ENCODE assay signal across 8 mouse cellular contexts in genomic region chr4:116053399-116053961, GRCm38 (mm10). TPM values are rescaled to one million over a fixed set of nuclear protein-coding genes. Genes with fewer than 3 reads are reported as not detected.
DNase-seq lines count a peak whose midpoint lies in the region; ATAC-seq and TF ChIP-seq lines count a peak whose summit lies in the region.

TSS of gene Nsun4 (minus strand) at chr4:116053876.

- H3K36me3 ChIP-seq in embryonic facial prominence, embryonic 13.5 days: peaks cover under 1% of the 10 kb centered on the region; the same call in 1 of the 2 replicates
- H3K36me3 ChIP-seq in kidney, adult 2 months (ENCODE audit: control insufficient read depth, insufficient read depth, low read length): no peaks in the 10 kb centered on the region
- peaks cover 3% of the 10 kb centered on the region; the same call in 1 of the 2 replicates for H3K36me3 ChIP-seq in limb, embryonic 12.5 days
- no peaks in the 10 kb centered on the region for H3K36me3 ChIP-seq in midbrain, embryonic 15.5 days (replicated peaks)
- no peaks in the 10 kb centered on the region for H3K36me3 ChIP-seq in spleen, adult 2 months (ENCODE audit: control insufficient read depth, insufficient read depth, low read length)

- no peaks in the 10 kb centered on the region for H3K9me3 ChIP-seq in embryonic facial prominence, embryonic 13.5 days
- no peaks in the 10 kb centered on the region for H3K9me3 ChIP-seq in limb, embryonic 12.5 days
- no peaks in the 10 kb centered on the region for H3K9me3 ChIP-seq in midbrain, embryonic 15.5 days

- TF ChIP-seq CTCF in kidney, adult 2 months (conservative IDR thresholded peaks at IDR 0.05; ENCODE audit: insufficient read depth, insufficient read length, low read depth, low read length): no peak
- TF ChIP-seq CTCF in spleen, adult 2 months (IDR thresholded peaks at IDR 0.05; ENCODE audit: extremely low read depth, insufficient read depth, insufficient read length, insufficient replicate concordance): no peak

- H3K4me1 ChIP-seq in embryonic facial prominence, embryonic 13.5 days: peaks cover 11% of the 10 kb centered on the region
- no peaks in the 10 kb centered on the region; the same call in 1 of the 2 replicates for H3K4me1 ChIP-seq in kidney, adult 2 months (ENCODE audit: control insufficient read depth, insufficient read depth, low read length)
- peaks cover 16% of the 10 kb centered on the region; the same call in 1 of the 2 replicates for H3K4me1 ChIP-seq in limb, embryonic 12.5 days (replicated peaks)
- H3K4me1 ChIP-seq in midbrain, embryonic 15.5 days: peaks cover 17% of the 10 kb centered on the region; the same call in 1 of the 2 replicates
- peaks cover 8% of the 10 kb centered on the region; the same call in 1 of the 2 replicates for H3K4me1 ChIP-seq in spleen, adult 2 months (ENCODE audit: control insufficient read depth, insufficient read depth, insufficient read length)

- peak; percentile 95 for DNase-seq in 3134 (ENCODE audit: extremely low read depth, insufficient read length, low spot score)
- DNase-seq in adrenal gland, postnatal 36 days: peak; percentile 93 to 95
- DNase-seq in heart, adult 18-20 months: peak; percentile 95
- peak; percentile 95 for DNase-seq in kidney, adult 2 months
- DNase-seq in spleen, adult 2 months (ENCODE audit: low read depth in 1 of 2, low spot score in 2 of 2): peak; percentile 88 to 94

- peak within 1 kb of the TSS; percentile 94 for H3K27ac ChIP-seq in embryonic facial prominence, embryonic 13.5 days
- peak within 1 kb of the TSS; percentile 58 for H3K27ac ChIP-seq in kidney, adult 2 months (ENCODE audit: insufficient read depth, low read depth, low read length)
- H3K27ac ChIP-seq in limb, embryonic 12.5 days: peak within 1 kb of the TSS; percentile 89
- peak within 1 kb of the TSS; percentile 85 for H3K27ac ChIP-seq in midbrain, embryonic 15.5 days
- H3K27ac ChIP-seq in spleen, adult 2 months (ENCODE audit: insufficient read depth, low read length): peak within 1 kb of the TSS; percentile 93

- under 1% methylated on average over 35 of the region's 35 CpGs for WGBS in embryonic facial prominence, embryonic 13.5 days
- under 1% methylated on average over 35 of the region's 35 CpGs for WGBS in kidney, adult 2 months
- under 1% methylated on average over 35 of the region's 35 CpGs for WGBS in limb, embryonic 12.5 days
- WGBS in midbrain, embryonic 15.5 days: under 1% methylated on average over 35 of the region's 35 CpGs
- under 1% methylated on average over 35 of the region's 35 CpGs for WGBS in spleen, adult 2 months

- no peaks in the 10 kb centered on the region for H3K27me3 ChIP-seq in embryonic facial prominence, embryonic 13.5 days
- no peaks in the 10 kb centered on the region for H3K27me3 ChIP-seq in kidney, adult 2 months (replicated peaks; ENCODE audit: control insufficient read depth, insufficient read depth, low read length)
- no peaks in the 10 kb centered on the region for H3K27me3 ChIP-seq in limb, embryonic 12.5 days
- H3K27me3 ChIP-seq in midbrain, embryonic 15.5 days (replicated peaks): no peaks in the 10 kb centered on the region
- no peaks in the 10 kb centered on the region for H3K27me3 ChIP-seq in spleen, adult 2 months (ENCODE audit: control insufficient read depth, insufficient read depth, low read length)

- ATAC-seq in embryonic facial prominence, embryonic 13.5 days (ENCODE audit: insufficient number of reproducible peaks, insufficient read depth, low FRiP score, low TSS enrichment, low read depth): peak; percentile 87
- ATAC-seq in limb, embryonic 12.5 days (ENCODE audit: insufficient number of reproducible peaks, insufficient read depth, low FRiP score, low TSS enrichment, low read depth): peak; percentile 96
- ATAC-seq in midbrain, embryonic 15.5 days (replicated peaks): peak; percentile 95

- H3K4me3 ChIP-seq in embryonic facial prominence, embryonic 13.5 days: peak within 1 kb of the TSS; percentile 63
- peak within 1 kb of the TSS; percentile 60 for H3K4me3 ChIP-seq in kidney, adult 2 months (ENCODE audit: insufficient read depth, low read depth, low read length)
- H3K4me3 ChIP-seq in limb, embryonic 12.5 days (replicated peaks): peak within 1 kb of the TSS; percentile 53
- peak within 1 kb of the TSS; percentile 67 for H3K4me3 ChIP-seq in midbrain, embryonic 15.5 days
- H3K4me3 ChIP-seq in spleen, adult 2 months (ENCODE audit: extremely low read depth, insufficient read depth, insufficient read length): peak within 1 kb of the TSS; percentile 81

- peak; percentile 78 for TF ChIP-seq POLR2A in kidney, adult 2 months (IDR thresholded peaks at IDR 0.05; ENCODE audit: low read depth, low read length)
- peak; percentile 67 for TF ChIP-seq POLR2A in spleen, adult 2 months (IDR thresholded peaks at IDR 0.05; ENCODE audit: low read depth, low read length)

- peak within 1 kb of the TSS; percentile 73 for H3K9ac ChIP-seq in embryonic facial prominence, embryonic 13.5 days
- peak within 1 kb of the TSS; percentile 63 for H3K9ac ChIP-seq in limb, embryonic 12.5 days (replicated peaks)
- H3K9ac ChIP-seq in midbrain, embryonic 15.5 days: peak within 1 kb of the TSS; percentile 54

- H3K4me2 ChIP-seq in embryonic facial prominence, embryonic 13.5 days: peak within 1 kb of the TSS; percentile 84
- H3K4me2 ChIP-seq in limb, embryonic 12.5 days: peak within 1 kb of the TSS; percentile 80
- H3K4me2 ChIP-seq in midbrain, embryonic 15.5 days: peak within 1 kb of the TSS; percentile 65

RNA-seq across cellular contexts. Expression of gene Nsun4, which starts in this region (rescaled TPM):
- 10 to 100 TPM; 30.5 to 34.6 TPM for total RNA-seq in adrenal gland, postnatal 36 days (2021)
- polyA plus RNA-seq in embryonic facial prominence, embryonic 13.5 days (2015; fragmentation: Nextera tagmentation; extraction: Ambion mirVana): 20.6 and 24.4 TPM in 2 replicates
- 10 to 100 TPM; 29.1 to 29.5 TPM for total RNA-seq in heart, adult 18-20 months (2021)
- 14.5 and 16.7 TPM in 2 replicates for polyA plus RNA-seq in kidney, adult 2 months (2012; rRNA removed)
- polyA plus RNA-seq in limb, embryonic 12.5 days (2016; fragmentation: Nextera tagmentation; extraction: Ambion mirVana): 18.4 and 21.1 TPM in 2 replicates
- 12.3 and 13.5 TPM in 2 replicates for polyA plus RNA-seq in midbrain, embryonic 15.5 days (2015; fragmentation: Nextera tagmentation; extraction: Ambion mirVana)
- 8.2 and 9.3 TPM in 2 replicates for polyA plus RNA-seq in spleen, adult 2 months (2012; rRNA removed)

Comparison
In these comparisons a context has a peak if more than half of its experiments do, and no peak if none do; other contexts are left out.
1. Peak in every context shown above with its lines: DNase-seq, ATAC-seq, H3K4me3 ChIP-seq and H3K27ac ChIP-seq.